Mouse (Mus musculus) retina, postnatal 7 days (tissue): ENCODE data around the gene Ank3.

Experiments
- DNase-seq: peaks from one replicate; pipeline ENCODE4 v3.0.0-alpha.2; 2012; ENCODE audit warnings: low read depth, low spot score

Gene Ank3

GRCm38 (mm10) chr10:69471841-69472240 lies 73.3 kb downstream of the Ank3 start:
- DNase-seq = no peak

GRCm38 (mm10) chr10:69476871-69477270 lies 78.3 kb downstream of the Ank3 start:
- DNase-seq = no peak

GRCm38 (mm10) chr10:69477656-69478055 lies 79.1 kb downstream of the Ank3 start:
- no peak for DNase-seq

- no peak for DNase-seq
Observed at GRCm38 (mm10) chr10:69478831-69479230, 80.3 kb downstream of the Ank3 start.

- no peak for DNase-seq
Observed at GRCm38 (mm10) chr10:69485191-69485786, 86.7 kb downstream of the Ank3 start.

GRCm38 (mm10) chr10:69490182-69490581 lies 91.6 kb downstream of the Ank3 start:
- DNase-seq = no peak

- DNase-seq = no peak
Observed at GRCm38 (mm10) chr10:69491975-69492374, 93.4 kb downstream of the Ank3 start.

- DNase-seq = no peak
Observed at GRCm38 (mm10) chr10:69497382-69497781, 98.8 kb downstream of the Ank3 start.

GRCm38 (mm10) chr10:69500171-69500860 lies 101.7 kb downstream of the Ank3 start:
- no peak for DNase-seq

- DNase-seq = no peak
Observed at GRCm38 (mm10) chr10:69503791-69504190, 105.2 kb downstream of the Ank3 start.

GRCm38 (mm10) chr10:69507719-69508118 lies 109.1 kb downstream of the Ank3 start:
- no peak for DNase-seq

GRCm38 (mm10) chr10:69510392-69510791 lies 111.8 kb downstream of the Ank3 start:
- no peak for DNase-seq

GRCm38 (mm10) chr10:69511234-69511633 lies 112.7 kb downstream of the Ank3 start:
- DNase-seq = no peak

- no peak for DNase-seq
Observed at GRCm38 (mm10) chr10:69521977-69522376, 123.4 kb downstream of the Ank3 start.

GRCm38 (mm10) chr10:69523202-69523601 lies 124.6 kb downstream of the Ank3 start:
- no peak for DNase-seq

GRCm38 (mm10) chr10:69527318-69527717 lies 128.7 kb downstream of the Ank3 start:
- DNase-seq = no peak

GRCm38 (mm10) chr10:69528746-69529145 lies 130.2 kb downstream of the Ank3 start:
- DNase-seq = no peak

GRCm38 (mm10) chr10:69530326-69530725 lies 131.8 kb downstream of the Ank3 start:
- DNase-seq = no peak

GRCm38 (mm10) chr10:69531569-69531968 lies 133.0 kb downstream of the Ank3 start:
- DNase-seq = no peak

GRCm38 (mm10) chr10:69532169-69532730 lies 133.7 kb downstream of the Ank3 start:
- no peak for DNase-seq

- no peak for DNase-seq
Observed at GRCm38 (mm10) chr10:69533505-69534388, 135.2 kb downstream of the Ank3 start.

GRCm38 (mm10) chr10:69534716-69535115 lies 136.1 kb downstream of the Ank3 start:
- DNase-seq = no peak
